Mouse (Mus musculus) mesoderm, embryonic 11.5 days (tissue): ENCODE data around the gene Rad9b.
A peak's percentile ranks its signal among the peaks of the same experiment; 100 is the strongest.

Source experiments
- DNase-seq: peaks from one replicate; pipeline ENCODE4 v3.0.0-alpha.2; 2012; ENCODE audit warnings: low read depth, low spot score

Gene Rad9b

DNA sequence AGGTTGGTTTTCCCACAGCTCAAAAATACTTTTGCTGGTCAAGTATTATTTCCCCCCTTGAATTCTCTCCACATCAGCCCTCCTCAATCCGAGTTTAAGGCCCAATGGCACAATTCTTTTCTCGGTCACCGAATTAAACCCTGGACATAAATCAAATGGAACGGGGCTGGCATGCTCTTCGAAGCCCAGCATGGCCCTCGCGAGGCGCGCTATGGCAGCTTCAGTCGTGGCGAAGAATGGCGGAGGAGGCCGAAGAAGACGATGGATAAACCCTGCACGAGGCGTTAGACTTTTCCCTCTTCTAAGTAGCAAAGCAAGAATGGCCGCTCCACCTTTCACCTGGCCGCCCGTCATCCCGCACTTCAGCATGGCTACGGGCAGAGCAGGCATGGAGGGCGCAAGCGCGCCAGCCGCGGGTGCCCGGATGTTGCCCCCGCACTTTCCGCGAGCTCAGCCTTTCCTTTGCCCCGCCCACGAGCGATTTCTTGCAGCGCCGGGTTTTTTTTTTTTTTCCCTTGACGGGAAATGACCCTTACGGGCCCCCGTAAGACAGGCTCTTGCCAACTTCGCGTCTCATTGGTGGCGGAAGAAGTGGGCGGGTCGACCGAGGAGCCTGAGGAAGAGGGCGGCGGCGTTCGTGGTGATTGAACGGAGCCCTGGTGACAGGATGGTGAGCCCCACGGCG is at the start of gene Rad9b, which contains the start of gene Vps29:
Gene Rad9b (minus strand): TSS at position 427 of the 685 bp plus-strand sequence.
Gene Vps29 (plus strand): TSS at position 563 of the 685 bp plus-strand sequence.
- DNase-seq: peak; percentile 100

DNA sequence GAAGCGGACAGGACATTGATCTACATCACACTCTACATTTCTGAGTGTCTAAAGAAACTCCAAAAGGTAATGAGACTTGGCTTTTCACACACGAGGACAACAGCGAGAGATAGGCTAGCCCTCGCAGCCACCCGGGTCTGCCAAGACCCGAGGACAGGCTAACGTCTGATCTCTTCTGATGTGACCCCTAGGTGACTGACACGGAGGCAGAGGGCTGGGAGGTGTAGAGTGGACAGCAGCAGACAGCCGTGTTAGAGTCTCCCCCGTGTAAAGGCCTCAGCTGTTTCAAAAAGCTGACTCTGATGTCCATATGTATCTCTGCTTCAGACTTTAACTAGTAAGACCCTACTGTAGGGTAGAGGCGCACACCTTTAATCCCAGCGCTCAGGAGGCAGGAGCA is 49.3 kb upstream of the Rad9b start:
- no peak for DNase-seq

DNA sequence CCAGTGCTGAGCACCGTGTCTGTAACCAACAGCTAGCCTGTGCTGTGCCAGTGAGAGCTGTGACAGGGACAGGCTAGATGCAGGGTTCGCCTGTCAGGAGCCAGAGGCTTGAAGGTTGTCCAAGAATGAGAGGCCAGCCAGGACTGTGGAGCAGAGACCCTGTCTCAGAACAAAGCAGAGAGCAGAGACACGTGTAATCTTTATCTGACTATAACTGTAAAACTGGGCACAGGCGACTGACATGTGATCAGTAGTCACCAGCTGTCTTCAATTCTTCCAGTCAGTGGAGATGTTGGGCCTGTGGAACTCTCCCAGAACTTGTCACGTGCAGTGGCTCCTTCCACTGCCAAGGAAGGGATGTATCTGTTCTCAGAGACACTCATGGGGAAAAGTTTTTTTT is 48.7 kb upstream of the Rad9b start:
- DNase-seq: no peak

DNA sequence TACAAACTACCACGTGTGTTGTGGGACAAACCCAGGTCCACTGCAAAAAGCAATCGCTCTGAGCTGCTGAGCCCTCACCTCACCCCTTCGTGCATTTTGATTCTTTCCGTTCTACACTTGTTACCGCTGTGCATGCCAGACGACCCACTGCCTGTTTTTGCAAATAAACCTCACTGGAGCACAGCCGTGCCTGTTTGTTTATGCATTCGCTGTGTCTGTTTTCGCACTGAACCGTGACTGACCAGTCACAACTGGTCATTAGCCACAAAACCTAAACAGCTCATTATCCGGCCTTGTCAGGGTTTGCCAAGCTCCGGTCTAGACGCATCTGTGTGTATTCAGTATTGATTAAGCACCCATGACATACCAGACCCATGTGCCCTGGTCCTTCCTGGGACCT is 48.1 kb upstream of the Rad9b start:
- DNase-seq: no peak

DNA sequence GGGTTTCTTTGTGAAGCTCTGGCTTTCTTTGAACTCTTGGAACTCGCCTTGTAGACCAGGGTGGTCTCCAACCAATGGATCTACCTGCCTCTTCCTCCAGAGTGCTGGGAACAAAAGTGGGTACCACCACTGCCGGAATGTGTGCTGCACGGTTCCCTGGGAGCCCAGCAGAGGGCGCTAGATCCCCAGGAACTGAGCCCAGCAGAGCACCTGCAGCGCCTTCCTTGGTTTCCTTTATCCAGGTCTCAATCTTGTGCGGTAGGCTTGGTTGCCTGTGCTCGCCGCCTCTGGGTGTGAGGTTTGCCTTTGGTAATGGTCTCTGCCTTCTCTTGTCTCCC is 47.2 kb upstream of the Rad9b start:
- peak; percentile 64 for DNase-seq

DNA sequence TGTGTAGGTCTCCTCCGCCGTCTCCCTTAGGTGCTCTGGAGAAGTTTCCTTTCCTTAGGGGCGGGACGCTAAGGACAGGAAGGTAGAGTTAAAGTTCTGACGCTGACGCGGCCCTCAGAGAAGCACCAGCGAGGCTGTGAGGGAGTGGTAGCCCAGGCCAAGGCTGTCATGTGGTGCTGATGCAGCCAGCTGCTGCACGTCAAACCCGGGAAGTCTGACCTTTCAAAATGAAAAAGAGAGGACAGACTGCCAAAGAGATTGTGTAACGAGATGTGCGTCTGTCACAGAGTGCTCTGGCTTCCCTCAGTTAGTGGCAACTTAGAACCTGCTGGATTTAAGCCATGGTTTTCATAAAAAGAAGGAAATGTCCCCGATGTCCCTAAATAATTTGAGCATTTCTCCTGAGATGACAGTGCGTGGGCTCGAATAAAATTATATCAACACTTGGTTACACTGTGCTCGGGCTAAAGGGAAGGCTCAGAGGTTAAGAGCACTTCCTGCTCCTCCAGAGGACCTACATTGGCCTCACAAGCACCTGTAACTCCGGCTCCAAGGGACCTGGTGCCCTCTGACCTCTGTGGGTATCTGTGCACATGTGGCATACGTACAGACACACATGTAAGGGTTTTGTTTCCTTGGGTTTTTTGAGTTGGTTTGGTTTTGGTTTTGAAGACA is 46.7 kb upstream of the Rad9b start:
- no peak for DNase-seq

DNA sequence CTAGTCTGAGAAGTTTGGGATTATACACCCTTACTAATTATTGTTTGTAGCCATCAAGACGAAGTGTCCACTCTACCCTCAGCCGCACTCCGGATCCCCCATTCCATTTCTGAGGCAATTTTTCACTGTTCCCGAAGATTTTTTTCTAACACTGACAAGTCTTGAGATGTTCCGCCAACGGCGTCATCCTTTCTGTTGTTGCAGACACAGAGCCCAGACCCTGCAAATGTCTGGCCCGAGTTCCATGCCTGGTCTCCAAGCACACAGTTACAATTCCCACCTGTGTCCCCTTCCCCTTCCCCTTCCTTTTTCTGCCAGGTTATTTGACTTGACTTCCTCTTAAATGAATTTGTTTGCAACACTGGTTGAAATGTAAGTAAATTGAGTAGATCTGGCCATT is 45.8 kb upstream of the Rad9b start:
- DNase-seq: no peak

DNA sequence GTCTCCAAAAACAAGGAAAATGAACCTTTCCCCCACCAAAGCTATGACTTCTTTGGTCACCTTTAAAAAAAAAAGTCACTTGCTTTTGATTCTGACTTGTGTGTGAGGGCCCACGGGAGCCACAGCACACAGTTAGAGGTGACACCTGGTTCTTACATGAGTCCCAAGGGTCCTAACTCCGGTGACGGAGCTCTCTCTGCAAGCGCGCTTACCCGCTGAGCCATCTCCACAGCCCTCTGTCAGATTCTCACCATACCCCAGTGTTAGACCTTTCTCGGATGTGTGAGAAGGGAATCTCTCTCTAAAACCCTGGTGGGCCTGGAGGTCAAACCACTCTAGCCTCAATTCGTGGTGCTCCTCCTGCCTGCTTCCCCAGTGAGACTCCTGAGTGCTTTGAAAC is 43.5 kb upstream of the Rad9b start:
- DNase-seq: no peak

DNA sequence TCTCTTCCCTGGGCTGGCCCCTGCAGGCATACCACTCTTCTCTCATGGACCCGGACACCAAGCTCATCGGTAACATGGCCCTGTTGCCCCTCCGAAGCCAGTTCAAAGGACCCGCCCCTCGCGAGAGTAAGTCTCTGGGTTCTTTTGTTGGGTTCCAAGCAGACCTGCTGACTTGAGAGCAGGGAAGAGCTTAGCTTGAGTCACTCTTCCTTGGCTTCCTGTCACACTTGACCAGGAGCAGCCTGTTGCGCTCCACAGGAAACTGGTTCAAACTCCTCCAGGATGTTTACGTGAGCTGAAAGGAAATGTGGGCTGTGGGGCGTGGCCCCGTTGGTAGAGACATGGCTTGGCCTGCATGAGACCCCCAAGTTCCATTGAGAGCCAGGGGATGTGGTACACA is 42.8 kb upstream of the Rad9b start:
- no peak for DNase-seq

DNA sequence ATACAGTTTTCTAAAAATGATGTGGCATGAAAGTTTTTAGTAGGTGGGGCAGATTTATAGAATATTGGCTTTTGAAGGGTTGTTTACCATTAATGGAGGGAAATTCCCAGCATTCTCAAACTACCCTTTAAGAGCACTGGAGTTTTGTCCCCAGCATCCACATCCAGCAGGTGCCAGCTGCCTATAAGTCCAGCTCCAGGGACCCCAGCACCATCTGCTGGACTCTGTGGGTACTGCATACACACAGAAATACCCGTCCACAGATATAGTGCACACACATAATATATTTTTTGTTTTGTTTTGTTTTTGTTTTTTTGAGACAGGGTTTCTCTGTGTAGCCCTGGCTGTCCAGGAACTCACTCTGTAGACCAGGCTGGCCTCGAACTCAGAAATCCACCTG is 39.9 kb upstream of the Rad9b start:
- peak; percentile 83 for DNase-seq

DNA sequence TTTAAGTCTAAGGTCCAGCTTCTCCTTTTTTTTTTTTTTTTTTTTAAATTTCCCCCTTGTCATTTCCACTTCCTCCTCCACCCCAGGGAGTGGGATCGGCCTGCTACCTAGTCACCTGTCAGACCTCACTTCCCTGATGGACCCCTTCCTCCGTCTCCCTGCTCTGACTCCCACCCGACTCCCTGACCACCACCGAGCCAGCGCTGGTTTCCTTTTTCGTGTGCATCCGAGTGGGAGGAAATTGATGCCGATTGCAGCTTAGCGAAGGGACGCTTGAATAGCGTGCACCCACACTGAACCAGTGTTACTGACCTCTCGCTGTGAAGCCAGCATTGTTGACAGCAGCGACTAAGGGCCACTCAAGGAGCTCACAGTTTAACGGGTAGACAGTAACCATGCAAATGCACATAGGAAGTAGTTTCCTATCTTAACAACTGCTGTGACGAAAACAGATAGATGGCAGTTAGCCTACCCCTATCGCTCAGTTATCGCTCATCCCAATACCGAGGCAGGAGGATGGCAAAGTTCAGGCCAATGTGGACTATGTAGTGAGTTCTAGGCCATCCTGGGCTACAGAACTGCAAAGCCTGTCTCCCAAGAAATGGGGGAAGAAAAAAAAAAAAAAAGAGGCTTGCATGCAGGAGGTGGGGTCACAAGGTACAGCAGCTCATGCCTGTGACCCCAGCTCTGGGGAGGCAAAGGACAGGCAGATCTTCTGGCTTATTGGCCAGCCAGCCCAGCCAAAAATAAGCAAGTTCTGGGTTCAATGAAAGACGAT is 38.4 kb upstream of the Rad9b start:
- DNase-seq: no peak

DNA sequence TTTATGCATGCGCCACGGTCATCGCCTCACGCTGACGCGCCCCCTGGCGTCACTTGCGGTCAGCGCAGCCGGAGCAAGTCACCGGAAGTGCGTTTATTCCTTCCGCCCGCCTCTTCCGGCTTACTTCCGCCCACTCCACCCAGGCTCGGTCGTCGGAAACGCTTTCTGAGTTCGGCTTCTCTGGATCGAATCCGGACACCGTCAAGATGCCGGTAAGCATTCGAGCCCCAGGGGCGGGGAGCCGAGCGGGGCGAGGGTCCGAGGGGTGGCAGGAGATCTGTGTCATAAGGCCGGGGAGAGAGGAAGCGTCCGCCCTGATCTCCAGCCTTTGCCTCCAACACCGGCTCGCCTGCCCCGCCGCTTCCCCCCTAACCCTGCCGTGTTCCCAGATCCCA is 37.8 kb upstream of the Rad9b start, which contains the start of gene Arpc3:
Gene Arpc3 (plus strand): TSS at position 93 of the 395 bp plus-strand sequence.
- DNase-seq: peak; percentile 94

DNA sequence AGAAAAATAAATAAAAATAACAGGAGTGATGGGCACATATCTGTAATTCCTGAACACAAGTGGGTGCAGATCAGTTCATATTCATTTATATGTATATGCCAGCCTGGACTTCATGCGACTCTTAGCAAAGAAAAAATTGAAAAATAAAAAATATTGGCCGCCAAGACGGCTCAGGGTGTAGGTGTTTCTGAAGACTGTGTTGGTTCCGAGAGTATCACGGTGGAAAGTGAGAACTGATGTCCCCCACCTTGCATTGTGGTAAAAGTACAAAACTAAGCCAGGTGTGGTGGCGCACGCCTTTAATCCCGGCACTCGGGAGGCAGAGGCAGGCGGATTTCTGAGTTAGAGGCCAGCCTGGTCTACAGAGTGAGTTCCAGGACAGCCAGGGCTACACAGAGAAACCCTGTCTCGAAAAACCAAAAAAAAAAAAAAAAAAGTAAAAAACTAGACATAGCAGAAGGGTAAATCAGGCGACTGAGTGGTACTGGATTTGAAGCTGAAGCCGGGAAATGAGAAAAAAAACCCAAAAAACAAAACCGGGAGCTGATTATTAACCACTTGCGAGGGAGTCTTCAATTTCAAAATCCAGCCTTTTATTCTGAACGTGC is 37.2 kb upstream of the Rad9b start:
- no peak for DNase-seq

DNA sequence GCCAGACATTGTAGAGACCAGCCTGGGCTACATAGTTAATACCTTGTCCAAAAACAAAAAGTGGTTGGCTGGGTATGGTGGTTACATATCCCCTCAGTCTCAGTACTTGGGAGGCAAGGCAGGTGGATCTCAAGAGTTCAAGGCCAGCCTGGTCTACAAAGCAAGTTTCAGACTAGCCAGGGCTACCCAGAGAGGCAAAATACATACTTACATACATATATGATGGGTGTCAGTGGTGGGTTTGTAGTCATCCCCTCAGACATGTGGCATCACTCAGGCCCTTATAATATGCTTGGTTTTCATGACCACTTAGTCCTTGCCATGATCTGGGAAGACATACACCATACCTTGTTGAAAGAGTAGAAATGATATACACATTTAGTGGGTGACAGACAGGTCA is 36.6 kb upstream of the Rad9b start:
- no peak for DNase-seq

DNA sequence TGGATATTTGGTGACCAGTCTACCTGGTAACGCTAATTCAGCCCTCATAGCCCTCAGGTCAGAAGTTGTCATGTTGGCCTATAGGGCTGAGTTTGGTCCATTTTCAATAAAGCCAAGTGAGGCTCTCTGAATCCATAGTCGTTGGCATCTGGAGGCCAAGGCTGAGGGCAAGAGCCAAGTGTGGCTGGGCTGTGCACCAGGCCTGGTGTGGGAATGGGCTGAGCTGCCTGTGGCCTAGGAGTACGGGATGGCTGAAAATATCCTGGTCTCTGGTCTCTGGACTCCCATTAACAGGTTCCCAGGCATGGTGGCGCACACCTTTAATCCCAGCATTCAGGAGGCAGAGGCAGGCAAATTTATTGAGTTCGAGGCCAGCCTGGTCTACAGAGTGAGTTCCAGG is 36.0 kb upstream of the Rad9b start:
- DNase-seq: no peak

DNA sequence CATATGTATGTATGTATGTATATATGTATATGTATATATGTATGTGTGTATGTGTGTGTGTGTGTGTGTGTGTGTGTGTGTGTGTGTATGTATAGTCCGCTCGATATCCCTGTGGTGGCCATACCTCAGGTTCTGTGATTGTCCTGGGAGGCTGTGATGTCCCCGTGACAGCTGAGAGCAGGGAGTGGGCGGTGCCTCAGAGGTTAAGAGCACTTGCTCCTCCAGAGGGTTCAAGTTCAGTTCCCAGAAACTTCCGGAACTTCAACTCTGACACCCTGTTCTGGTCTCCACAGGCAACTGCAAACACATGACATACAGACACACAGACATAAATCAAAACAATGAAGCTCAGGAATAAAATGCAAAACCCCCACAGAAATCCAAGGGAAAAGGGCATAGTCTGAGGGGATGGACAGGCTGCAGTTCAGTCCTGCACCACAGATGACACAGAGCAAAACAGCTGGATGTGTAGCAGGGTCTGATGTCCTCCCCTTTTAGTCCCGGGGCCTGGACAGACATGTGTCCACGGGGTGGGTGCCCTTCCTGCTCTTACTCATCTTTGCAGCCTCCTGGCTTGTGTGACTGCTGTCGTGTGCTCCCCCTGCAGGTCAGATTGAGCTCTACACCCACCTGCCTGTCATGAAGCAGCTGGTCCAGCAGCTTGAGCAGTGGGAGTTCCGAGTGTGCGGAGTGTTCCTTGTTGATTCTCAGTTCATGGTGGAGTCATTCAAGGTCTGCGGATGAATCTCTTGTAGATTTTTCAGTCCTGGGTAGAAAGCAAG is 25.5 kb upstream of the Rad9b start:
- DNase-seq: peak; percentile 79

DNA sequence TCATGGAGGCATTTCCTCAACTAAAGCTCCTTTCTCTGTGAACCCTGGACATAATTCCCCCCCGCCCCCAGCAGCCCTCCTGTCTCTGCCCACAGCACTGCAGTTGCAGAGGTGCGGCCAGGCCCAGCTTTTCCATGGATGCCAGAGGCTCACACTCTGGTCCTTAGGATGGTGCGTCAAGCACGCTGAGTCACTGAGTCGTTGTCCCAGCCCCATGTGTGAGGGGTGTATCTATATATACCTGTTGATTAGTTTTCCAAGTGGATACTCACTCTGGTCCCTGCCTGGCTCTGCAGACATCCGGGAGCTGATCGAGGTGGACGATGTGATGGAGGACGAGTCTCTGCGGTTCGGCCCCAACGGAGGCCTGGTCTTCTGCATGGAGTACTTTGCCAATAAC is 24.1 kb upstream of the Rad9b start:
- DNase-seq: no peak

DNA sequence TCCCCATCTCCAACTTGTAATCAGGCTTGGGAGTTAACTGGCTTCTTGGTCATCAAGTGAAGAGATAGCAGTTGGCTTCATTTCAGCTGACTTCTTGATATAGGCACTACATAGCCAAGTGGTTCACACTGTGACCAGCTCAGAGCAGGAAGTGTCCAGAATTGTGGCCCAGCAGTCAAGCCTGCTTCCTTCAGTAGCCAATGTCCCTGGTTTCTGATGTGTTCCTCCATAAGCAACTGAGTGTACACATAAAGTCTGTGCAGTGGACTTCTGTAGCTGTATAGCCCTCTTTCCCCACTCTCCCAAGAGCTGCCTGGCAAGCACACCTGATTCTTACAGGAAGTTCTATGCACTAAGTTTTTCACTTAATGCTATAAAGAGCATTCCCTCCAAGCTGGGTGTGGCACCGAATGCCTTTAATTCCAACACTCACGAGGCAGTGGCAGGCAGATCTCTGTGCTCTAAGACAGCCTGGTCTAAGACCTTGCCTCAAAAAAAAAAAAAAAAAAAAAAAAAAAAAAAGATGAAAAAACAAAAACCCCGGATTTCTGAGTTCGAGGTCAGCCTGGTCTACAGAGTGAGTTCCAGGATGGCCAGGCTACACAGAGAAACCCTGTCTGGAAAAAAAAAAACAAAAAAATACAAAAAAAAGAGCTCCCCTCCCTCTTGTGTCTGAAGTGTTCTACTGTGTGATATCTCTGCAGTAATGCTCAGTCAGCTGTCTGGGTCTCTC is 23.2 kb upstream of the Rad9b start:
- no peak for DNase-seq

DNA sequence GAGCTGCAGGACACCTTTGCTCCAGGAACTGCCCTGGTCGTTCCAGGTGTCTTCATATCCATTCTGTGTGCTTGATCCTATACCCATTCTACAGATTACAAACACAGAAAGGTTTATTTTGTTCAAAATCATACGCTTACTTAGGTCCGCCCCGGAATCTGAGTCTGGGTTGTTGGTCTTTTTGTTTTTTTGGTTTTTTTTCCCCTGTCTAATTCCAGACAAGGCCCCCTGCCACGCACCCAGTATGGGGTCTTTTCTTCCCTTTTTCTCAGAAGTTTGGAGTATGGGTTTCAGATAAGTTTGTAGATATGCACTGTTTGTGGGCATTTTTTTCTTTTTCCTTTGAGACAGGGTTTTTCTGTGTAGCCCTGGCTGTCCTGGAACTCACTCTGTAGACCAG is 18.8 kb upstream of the Rad9b start:
- DNase-seq: no peak

DNA sequence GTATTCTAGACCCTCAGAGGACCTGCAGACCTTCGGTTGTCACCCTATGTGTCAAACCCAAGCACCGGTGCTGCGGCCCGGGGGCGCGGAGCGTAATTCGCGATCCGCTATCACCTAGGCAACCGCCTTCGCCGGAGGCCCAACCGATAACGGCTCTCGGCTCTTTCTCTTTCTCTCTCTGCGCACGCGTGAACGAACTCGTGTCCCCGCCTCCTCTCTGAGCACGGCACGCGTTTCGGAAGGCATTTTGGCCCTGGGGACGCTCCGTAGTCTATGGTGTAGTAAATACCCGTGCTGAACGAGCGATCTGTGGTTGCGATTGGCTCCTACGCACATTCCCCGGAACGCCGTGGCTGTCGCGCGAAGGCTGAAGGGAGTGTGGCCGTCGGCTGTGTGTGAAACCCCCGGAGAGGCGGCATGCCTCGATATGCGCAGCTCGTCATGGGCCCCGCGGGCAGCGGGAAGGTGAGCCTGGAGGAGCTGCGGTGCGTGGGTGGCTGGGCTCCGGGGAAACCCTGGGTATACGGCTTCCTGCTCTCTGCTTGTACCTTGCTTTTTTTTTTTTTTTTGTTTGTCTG is 18.2 kb upstream of the Rad9b start, which contains the start of gene Fam216a:
Gene Fam216a (minus strand): TSS at position 173 of the 578 bp plus-strand sequence.
- DNase-seq: peak; percentile 100
